Mouse (Mus musculus) olfactory bulb, adult 2 months (tissue): Measurements from ENCODE around the gene Erp27.

ENCODE experiments used
- CTCF ChIP-seq: fragments of 200-500 bp; IDR thresholded peaks from 2 replicates; pipeline ENCODE4 v1.5.1; 2012; ENCODE audit warnings: low read depth, mild to moderate bottlenecking, low read length, moderate library complexity; ENCODE audit not compliant: insufficient read depth
- POLR2A ChIP-seq: fragments of 200-500 bp; IDR thresholded peaks from 2 replicates; pipeline ENCODE4 v1.6.1; 2012; ENCODE audit warnings: mild to moderate bottlenecking, low read depth, low read length, moderate library complexity; ENCODE audit not compliant: insufficient read depth

DNA sequence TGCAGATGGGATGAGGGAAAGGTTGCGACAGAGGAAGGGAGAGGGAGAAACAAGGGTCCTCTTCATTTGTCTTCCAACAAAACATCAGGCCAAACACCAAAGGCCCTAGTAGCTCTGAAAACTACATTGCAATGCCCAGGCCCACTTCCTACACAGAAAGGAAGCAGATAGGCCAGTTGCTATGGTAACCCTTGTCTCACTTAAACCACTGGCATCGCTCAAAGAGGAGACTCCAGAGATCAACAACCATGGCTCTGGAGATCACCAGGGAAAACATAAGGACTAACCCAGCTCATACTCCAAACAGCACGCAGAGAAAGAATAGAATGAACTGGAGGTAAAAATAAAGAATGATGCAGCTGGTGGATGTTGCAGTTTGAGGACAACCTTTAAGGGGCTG, 13.3 kb upstream of the Erp27 start:
- no peak for TF ChIP-seq CTCF
- TF ChIP-seq POLR2A, result no peak
